Mouse (Mus musculus): Measurements from ENCODE around the gene Fam189a2. TPM values are rescaled to one million over a fixed set of nuclear protein-coding genes. Genes with fewer than 3 reads are reported as not detected.

Gene Fam189a2
- polyA plus RNA-seq, 1 experiment, result 0.80 TPM

DNA sequence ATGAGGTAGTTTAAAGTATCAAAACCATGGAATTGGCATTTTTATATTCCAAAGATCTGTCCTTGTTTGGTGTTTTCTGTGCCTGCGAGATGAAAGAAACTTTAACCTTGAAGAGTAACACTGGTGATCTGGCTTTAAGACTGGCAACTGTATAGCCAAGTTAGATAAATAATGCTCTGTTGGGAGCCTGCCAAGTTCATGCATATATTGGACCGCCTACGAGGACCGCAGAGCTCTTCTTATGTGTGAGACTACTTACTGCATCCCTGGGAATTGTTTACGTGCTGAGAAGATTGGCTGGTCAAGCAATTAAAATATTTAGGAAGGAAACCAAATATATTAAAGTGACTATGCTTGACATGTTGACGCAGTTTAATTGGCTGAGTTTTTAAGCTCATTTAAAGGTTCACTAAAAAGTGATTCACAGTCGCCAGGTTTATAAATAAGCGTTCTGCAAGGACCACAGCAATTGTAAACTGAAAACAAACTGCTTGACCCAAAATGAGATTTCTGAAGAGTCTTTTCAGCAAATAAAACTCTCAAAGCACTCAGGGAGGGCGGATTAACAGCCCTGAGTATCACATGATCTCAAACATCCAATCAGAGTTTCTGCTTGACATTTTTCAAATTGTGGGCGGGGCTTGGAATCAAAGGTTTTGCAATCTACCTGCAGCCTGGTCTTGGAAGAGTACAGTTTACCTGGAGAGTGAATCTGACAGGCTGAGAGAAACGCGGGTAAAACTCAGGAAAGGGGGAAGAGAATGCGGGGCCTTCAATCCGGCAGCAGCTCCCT, 8.4 kb upstream of the Fam189a2 start:
- Histone ChIP-seq H3K27ac (ENCODE audit: control insufficient read depth, insufficient read depth, low read depth, low read length, poor library complexity) (no peak overlapping the region), H3K4me1 (ENCODE audit: control insufficient read depth, insufficient read depth, low read length) (no peaks in the 10 kb centered on the region), H3K4me3 (replicated peaks; ENCODE audit: control insufficient read depth, low read depth, low read length) (no peak overlapping the region)
- whole genome bisulfite sequencing, result 80% methylated on average over 14 of the region's 14 CpGs
- TF ChIP-seq POLR2A (IDR thresholded peaks at IDR 0.05; ENCODE audit: borderline replicate concordance, control insufficient read depth, low read depth, low read length) (no peak), CTCF (IDR thresholded peaks at IDR 0.05; ENCODE audit: control insufficient read depth, insufficient read depth, low read length) (no peak)

DNA sequence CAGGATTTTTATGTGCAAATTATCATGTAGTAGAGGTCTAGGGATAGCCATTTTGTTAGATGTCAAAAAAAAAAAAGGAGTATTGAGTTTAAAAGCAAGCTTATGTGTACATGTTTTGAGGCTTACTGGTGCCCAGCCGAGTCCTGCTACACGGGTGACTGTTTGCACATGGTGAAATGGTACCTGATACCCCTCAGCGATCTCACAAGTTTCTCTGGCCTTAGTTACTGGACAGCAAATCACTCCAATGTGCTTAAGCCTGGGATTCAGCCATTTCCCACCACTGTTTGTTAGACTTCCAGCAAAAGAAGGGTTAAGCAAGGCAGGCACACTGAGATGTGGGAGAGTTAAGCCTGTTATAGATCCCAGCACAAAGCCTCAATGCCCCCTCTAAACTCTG, 3.5 kb upstream of the Fam189a2 start:
- WGBS, result 76% methylated on average over 3 of the region's 3 CpGs
- no peak for TF ChIP-seq CTCF (IDR thresholded peaks at IDR 0.05; ENCODE audit: control insufficient read depth, insufficient read depth, low read length)
- TF ChIP-seq POLR2A (IDR thresholded peaks at IDR 0.05; ENCODE audit: borderline replicate concordance, control insufficient read depth, low read depth, low read length), result no peak
- Histone ChIP-seq H3K27ac (ENCODE audit: control insufficient read depth, insufficient read depth, low read depth, low read length, poor library complexity) (no peak overlapping the region), H3K4me3 (replicated peaks; ENCODE audit: control insufficient read depth, low read depth, low read length) (no peak overlapping the region), H3K4me1 (ENCODE audit: control insufficient read depth, insufficient read depth, low read length) (no peaks in the 10 kb centered on the region)

DNA sequence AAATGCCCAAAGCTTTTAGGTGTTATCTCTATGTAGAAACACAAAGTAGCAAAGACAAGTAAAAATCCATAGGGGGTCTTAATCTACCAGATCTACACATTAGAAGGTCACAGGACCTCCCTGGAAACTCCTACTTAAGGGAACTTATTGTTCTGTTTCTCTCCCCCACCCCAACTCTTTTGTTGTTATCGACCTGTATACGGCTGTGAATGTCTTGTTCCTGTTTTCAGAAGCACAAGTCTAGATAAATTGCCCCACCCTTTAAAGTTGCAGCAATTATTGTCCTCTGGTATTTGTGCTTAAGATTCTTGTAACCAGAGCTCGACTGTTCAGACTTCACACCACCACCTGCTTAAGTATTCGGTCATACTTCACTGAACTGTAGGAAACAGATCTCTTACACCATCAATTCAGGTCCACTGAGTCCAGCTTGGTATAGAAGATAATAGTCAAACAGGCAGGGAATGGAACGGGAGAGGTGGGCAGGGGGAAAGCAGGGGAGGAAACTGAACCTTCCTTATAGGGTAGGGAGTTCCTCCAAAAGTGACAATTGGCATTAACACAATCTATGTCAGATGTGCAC, 1.9 kb upstream of the Fam189a2 start:
- Histone ChIP-seq H3K27ac (ENCODE audit: control insufficient read depth, insufficient read depth, low read depth, low read length, poor library complexity) (no peak overlapping the region), H3K4me1 (ENCODE audit: control insufficient read depth, insufficient read depth, low read length) (no peaks in the 10 kb centered on the region), H3K4me3 (replicated peaks; ENCODE audit: control insufficient read depth, low read depth, low read length) (no peak overlapping the region)
- 32% methylated on average over 5 of the region's 5 CpGs for WGBS
- no peak for TF ChIP-seq POLR2A (IDR thresholded peaks at IDR 0.05; ENCODE audit: borderline replicate concordance, control insufficient read depth, low read depth, low read length)
- TF ChIP-seq CTCF (IDR thresholded peaks at IDR 0.05; ENCODE audit: control insufficient read depth, insufficient read depth, low read length), result no peak

DNA sequence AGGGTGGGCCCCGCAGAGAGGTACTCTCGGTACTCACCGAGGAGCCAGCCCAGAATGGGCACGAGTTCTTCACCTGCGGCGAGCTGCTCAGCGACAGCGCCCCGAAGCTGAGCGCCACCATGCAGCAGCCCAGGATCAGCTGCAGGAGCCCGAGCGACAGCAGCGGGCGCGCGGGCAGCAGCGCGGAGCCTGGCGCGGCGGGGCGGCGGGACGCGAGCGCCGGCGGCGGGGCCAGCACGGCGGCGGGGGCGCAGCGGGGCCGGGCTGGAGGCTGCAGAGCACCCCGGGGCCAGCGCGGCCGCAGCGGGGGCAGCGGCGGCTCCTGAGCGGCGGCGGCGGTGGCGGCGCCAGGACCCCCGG, 328 bp downstream of the Fam189a2 start:
- Histone ChIP-seq H3K27ac (ENCODE audit: control insufficient read depth, insufficient read depth, low read depth, low read length, poor library complexity) (no peak overlapping the region), H3K4me3 (replicated peaks; ENCODE audit: control insufficient read depth, low read depth, low read length) (no peak overlapping the region), H3K4me1 (ENCODE audit: control insufficient read depth, insufficient read depth, low read length) (no peaks in the 10 kb centered on the region)
- TF ChIP-seq POLR2A (IDR thresholded peaks at IDR 0.05; ENCODE audit: borderline replicate concordance, control insufficient read depth, low read depth, low read length) (no peak), CTCF (IDR thresholded peaks at IDR 0.05; ENCODE audit: control insufficient read depth, insufficient read depth, low read length) (no peak)
- WGBS, result 19% methylated on average over 49 of the region's 49 CpGs

DNA sequence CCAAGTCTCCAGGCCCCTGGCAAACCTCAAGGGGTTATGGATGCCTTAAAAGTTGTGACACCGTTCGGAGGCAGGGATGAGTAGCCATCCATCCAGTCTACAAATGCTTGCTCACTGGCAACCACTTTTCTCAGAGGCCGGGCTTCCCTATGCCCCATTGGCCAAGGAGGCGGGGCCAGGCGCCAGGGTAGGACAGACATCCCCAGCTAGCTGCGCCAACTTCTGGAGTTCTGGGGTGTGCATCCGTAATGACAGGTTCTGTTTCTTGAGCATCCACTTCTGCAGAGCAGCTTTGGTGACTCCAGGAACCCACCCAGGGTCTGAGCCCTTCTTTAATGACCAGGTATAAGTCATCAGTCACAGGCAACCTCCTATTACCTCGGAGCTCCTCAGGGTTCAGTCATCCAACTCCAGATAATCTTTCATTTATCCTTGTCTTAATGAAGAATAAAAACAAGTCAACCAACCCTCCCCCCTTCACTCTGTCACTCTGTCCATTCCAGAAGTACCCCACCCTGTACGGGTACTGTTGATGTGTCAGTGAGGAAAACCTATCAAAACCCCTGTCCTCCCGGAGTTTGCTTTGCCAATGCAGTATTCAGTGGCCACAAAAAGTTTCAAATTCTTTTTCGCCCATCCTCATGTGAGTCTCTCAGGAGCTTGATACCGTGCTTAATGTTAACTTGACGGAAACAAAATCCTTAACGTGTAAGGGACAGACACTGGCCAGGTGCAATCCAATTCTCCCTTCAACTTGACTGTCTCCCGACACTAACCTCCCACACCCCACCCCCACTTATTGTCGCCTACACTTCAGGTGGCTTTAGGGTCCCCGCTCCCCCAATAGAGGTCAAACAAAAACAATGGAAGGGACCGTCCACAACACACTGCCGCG, 956 bp downstream of the Fam189a2 start:
- 20% methylated on average over 20 of the region's 20 CpGs for whole genome bisulfite sequencing
- H3K27ac ChIP-seq (ENCODE audit: control insufficient read depth, insufficient read depth, low read depth, low read length, poor library complexity), result no peak overlapping the region
- no peak overlapping the region for H3K4me3 ChIP-seq (replicated peaks; ENCODE audit: control insufficient read depth, low read depth, low read length)
- no peaks in the 10 kb centered on the region for H3K4me1 ChIP-seq (ENCODE audit: control insufficient read depth, insufficient read depth, low read length)
- no peak for TF ChIP-seq CTCF (IDR thresholded peaks at IDR 0.05; ENCODE audit: control insufficient read depth, insufficient read depth, low read length)

GRCm38 (mm10) chr19:24025876-24026275, 4.9 kb downstream of the Fam189a2 start:
- Histone ChIP-seq H3K27ac (ENCODE audit: control insufficient read depth, insufficient read depth, low read depth, low read length, poor library complexity) (no peak overlapping the region), H3K4me1 (ENCODE audit: control insufficient read depth, insufficient read depth, low read length) (no peaks in the 10 kb centered on the region; the same call in 1 of the 2 replicates), H3K4me3 (replicated peaks; ENCODE audit: control insufficient read depth, low read depth, low read length) (no peak overlapping the region)
- 81% methylated on average over 5 of the region's 5 CpGs for WGBS
- TF ChIP-seq POLR2A (IDR thresholded peaks at IDR 0.05; ENCODE audit: borderline replicate concordance, control insufficient read depth, low read depth, low read length) (no peak), CTCF (IDR thresholded peaks at IDR 0.05; ENCODE audit: control insufficient read depth, insufficient read depth, low read length) (no peak)

- no peak overlapping the region for H3K4me3 ChIP-seq (replicated peaks; ENCODE audit: control insufficient read depth, low read depth, low read length)
- H3K27ac ChIP-seq (ENCODE audit: control insufficient read depth, insufficient read depth, low read depth, low read length, poor library complexity), result no peak overlapping the region
- H3K4me1 ChIP-seq (ENCODE audit: control insufficient read depth, insufficient read depth, low read length), result no peaks in the 10 kb centered on the region; the same call in 1 of the 2 replicates
- WGBS, result 81% methylated on average over 1 of the region's 1 CpGs
- no peak for TF ChIP-seq POLR2A (IDR thresholded peaks at IDR 0.05; ENCODE audit: borderline replicate concordance, control insufficient read depth, low read depth, low read length)
Measured at GRCm38 (mm10) chr19:24024667-24025066, 6.2 kb downstream of the Fam189a2 start.

DNA sequence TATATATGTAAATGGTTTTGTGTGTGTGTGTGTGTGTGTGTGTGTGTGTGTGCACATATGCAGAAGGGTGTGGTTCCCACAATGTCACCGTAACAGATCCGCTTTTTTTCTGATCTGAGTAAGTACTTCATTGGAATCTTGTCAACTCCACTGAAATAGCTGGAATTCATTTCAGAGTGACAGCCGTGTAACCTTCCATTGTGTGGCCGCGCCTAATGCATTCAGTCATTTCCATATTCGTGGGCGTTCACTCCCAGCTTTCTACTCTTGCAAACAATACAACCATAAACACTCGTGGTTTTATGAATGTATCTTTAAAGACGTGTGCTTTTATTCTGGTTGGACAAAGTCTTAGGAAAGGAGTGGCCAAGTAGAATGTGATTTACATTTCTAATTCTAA, 6.7 kb downstream of the Fam189a2 start:
- H3K27ac ChIP-seq (ENCODE audit: control insufficient read depth, insufficient read depth, low read depth, low read length, poor library complexity), result no peak overlapping the region
- WGBS, result 71% methylated on average over 9 of the region's 9 CpGs
- H3K4me1 ChIP-seq (ENCODE audit: control insufficient read depth, insufficient read depth, low read length), result no peaks in the 10 kb centered on the region; the same call in 1 of the 2 replicates
- TF ChIP-seq CTCF (IDR thresholded peaks at IDR 0.05; ENCODE audit: control insufficient read depth, insufficient read depth, low read length) (no peak), POLR2A (IDR thresholded peaks at IDR 0.05; ENCODE audit: borderline replicate concordance, control insufficient read depth, low read depth, low read length) (no peak)
- H3K4me3 ChIP-seq (replicated peaks; ENCODE audit: control insufficient read depth, low read depth, low read length), result no peak overlapping the region
